Mouse (Mus musculus) testis, postnatal 14 days (tissue): ENCODE results near the gene Nefh.

Experiments
- DNase-seq: peaks from one replicate; pipeline ENCODE4 v3.0.0; 2021; ENCODE audit warnings: low spot score

The Nefh gene

DNA sequence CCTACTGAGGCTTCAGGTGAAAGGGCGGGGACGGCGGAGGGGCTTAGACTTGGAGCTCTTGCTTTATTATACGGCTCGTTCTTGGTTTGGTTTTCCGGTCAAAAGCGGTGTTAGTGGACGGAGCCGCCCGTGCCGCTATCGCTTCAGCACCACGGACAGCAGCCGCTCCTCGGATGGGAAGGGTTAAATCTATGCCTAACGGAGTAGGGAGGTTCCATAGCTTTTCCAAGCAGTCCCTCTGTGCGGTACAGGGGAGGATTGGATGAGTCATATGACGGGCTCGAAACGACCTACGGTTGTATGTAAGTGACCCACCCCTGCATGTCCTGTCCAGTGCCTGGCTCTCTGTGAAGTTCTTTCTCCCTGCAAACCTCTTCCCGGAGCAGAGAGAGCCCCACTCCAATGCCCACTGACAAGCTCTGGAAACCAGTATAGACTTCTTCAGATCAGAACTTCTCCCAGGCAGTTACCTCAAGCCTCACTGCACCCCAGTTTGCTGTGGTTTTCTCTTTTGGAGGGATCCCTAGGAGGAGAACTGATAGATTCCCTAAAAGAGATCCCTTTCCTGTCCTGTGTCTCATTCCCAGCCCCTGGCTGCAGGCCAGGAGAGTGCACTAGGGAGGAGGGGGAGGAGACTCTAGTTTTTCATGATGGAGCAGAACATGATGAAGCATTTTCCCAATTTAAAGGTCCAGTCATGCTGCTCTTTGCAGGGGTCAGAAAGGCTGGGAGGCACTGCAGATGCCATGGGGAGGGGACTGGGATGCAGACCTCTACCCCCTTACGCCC is 1.6 kb upstream of the Nefh start:
- DNase-seq = peak; percentile 34

DNA sequence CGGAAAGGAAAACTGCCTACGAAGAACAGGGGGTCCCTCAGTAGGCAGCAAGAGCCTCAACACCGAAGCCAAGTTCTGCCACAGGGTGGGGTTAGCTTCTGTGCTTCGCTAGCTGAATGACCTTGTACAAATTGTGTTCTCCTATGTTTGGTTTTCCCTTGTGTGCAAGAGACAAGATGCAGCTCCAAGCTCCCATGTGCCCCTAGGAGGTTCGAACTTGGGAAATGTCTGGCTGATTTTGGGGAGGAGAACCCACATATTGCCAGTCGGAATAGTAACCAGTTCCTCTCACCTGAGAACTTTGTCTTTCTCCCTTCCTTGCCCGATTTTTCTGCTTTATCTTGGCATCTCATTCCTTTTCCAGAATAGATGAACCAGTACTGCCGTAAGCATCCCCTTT is 928 bp upstream of the Nefh start:
- no peak for DNase-seq

DNA sequence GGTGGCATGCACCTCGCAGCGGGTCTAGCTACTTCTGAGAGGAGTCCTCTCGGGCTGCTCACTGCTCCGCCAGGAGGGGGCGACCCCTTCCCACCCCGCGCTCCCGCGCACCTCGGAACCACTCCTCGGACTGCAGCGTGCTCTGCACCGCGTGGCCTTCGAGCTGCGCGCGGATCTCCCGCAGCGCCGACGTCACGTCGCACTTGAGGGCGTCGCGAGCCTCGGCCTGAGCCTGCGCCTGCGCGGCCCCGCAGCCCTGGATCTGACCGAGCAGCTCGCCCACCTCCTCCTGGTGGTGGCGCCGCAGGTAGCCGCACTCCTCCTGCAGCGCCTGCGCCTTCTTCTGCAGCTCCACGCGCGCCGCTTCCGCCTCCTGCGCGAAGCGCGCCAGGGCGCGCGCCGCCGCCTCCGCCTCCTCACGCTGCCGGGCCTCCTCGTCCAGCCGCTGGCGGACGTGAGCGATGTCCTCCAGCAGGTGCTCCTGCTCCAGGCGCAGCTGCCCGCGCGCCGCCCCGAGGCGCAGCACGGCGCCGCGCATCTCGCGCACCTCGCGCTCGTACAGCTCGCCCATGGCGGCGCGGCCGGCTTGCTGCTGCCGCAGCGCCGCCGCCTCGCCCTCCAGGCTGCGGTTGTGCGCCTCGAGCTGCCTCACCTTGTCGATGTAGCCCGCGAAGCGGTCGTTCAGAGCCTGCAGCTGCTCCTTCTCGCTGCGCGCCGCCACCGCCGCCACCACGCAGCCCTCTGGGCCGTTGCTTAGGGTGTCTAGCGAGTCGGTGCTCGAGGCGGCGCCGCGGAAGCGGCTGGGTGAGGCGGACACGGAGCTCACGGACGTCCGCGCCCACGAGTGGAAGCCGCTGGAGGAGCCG is 684 bp downstream of the Nefh start:
- peak; percentile 84 for DNase-seq

DNA sequence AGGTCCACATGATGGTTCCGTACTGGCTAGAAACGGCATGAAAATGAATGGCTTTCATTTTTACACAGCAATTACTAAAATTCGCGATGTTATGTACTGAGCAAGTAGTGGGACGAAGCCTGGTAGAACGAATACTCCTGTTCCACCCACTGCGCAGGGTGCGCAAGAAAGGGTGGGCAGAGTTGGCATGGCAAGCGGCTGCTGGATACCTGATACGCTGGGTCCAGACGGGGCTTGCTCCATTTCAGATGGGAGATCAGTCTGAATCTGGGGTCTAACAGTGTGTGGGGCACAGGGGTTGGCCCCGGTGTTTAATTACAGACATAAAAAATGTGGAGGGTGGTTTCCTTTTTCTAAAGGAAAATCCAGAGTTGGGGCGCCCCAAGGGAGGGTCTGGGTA is 1.3 kb downstream of the Nefh start:
- no peak for DNase-seq

- no peak for DNase-seq
Observed at GRCm38 (mm10) chr11:4936243-4936642, 11.6 kb downstream of the Nefh start.

DNA sequence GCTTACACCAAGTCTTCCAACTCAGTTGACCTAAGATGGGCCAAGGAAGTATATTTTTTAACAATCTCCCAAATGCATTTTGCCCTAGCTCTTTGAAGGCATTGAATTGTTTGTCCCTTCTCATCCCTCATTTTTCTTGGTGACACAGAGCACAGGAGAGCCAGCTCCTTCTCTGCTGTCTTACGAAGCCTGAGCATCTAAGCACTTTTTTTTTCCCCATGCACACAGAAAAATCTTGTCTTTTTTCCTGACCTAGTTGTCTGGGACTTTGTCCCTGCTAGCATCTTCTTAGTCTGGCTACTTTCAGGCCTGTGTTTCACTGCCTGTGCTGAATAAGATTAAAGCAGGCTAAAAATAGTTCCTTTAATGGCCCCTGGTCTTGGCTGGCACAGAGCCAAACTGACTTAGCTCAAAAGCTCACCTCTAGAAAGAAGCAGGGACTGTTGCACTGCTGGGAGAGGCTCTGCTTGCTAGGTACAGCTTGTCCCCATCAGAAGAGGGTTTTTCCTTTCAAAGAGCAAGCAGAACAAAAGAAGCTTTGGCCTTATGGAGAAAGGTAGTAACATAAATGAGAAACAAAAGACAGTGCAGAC is 16.8 kb downstream of the Nefh start:
- DNase-seq = no peak

GRCm38 (mm10) chr11:4927224-4927623 is 20.6 kb downstream of the Nefh start:
- DNase-seq = no peak

DNA sequence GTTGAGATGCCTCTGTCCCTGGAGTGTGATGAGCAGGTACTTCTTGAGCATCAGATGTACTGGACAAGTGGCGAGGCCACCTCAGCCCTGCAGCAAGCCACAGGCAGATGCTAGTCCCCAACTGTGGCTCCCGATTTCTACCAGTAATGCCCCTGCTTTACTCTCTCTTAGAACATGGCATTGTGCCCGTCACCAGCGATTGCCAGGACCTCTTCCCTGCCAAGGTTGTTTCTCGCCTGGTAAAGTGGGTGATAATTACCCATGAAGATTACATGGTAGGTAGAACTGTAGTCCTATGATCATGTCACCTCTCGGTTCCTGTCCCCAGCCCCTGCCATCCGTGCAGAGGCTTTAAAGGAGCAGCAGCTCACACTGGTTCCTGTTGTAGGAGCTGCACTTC is 26.1 kb downstream of the Nefh start:
- DNase-seq = no peak

DNA sequence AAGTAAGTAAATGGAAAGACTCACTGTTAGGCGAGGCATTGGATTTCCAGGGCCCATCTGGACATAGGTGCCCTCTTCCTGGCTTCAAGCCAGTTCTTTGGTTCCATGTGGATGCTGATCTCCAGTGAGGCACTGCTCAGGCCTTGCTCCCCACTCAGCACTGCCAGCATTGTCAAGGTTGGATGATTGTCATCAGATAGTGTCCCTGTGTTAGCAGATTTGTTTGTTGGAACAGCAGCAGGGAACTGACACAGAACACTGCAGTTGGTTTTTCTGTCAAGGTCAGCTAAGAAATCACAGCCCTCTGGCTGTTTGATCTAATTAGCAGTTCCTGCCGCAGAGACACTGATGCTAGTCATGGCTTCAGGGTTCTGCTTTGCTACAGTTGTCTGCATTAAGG is 26.6 kb downstream of the Nefh start:
- DNase-seq = peak; percentile 20

GRCm38 (mm10) chr11:4916068-4916467 is 31.8 kb downstream of the Nefh start:
- no peak for DNase-seq

GRCm38 (mm10) chr11:4906231-4906630 is 41.6 kb downstream of the Nefh start:
- no peak for DNase-seq

GRCm38 (mm10) chr11:4901956-4902355 is 45.9 kb downstream of the Nefh start:
- no peak for DNase-seq

GRCm38 (mm10) chr11:4900437-4900836 is 47.4 kb downstream of the Nefh start:
- DNase-seq = no peak

DNA sequence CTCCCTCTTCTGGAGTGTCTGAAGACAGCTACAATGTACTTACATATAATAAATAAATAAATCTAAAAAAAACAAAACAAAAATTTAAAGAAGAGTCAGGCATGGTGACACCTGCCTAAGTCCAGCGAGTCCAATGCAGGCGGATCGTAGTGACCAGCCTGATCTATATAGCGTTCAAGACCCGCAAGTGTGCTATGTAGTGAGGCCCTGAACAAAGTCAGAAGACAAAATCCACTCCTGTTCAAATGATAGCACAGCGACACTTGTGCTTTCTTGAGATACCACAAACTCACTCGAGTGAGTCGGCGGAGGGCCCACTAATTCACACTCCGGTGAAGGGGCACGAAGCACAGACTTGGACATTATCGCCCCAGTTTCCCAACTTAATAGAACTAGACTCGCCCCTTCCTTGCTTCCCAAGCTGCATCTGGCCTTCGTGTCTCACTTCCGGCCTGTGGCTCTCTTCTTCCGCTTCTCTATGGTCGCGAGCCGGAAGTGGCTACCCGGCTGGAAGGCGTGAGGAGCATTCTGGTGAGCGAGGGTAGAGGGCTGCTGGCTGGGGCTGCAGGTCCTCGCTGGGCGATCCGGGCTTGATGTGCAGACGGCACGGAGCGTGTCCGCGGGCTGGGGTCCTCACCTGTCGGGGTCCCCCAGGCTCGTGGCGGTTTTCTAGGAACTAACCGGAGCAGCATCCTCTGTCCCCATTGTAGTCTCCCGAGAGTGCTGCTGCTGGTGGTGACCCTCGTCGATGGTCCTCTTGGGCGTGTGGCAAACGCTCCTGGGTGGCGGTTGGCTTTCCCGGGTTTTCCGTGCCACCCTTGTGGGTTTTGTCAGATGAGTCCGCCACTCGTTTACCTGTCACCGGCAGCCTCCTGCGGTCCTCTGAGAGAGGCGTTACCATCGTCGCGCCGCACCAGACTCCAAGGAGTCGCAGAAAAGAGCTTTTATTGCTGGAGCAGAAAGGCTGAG is 52.7 kb downstream of the Nefh start, which contains the start of gene Thoc5:
Thoc5 (plus strand) TSS at position 473 of the 969 bp plus-strand sequence.
- DNase-seq = peak; percentile 86
